Mouse (Mus musculus): ENCODE measurements at regions not wholly inside any gene's neighbourhood (a gene's known extent, or its start where the extent isn't known, plus 50 kb on each side); places are given as distances from the start of the nearest gene placed in this dataset.

DNA sequence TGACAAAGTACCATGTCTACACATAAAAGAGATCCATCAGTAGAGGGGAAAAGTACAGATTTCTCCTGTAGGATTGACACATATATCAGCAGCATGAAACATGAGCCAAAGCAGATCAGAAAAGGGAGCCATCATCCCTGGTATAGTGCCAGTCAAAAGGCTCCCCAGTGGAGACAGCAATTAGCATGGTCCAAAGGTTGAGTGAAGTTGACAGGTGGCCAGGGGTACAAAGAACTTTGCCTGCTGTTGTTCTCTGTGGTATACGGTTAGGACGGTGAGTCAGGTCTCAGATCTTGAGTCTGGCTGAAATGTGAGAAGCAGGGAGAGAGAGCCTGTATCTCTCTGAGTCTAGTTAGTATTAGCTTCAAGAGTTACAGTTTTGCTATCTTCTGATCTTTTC lies 324.7 kb upstream of the Lcorl start:
- Histone ChIP-seq H3K9ac (no peak overlapping the region), H3K4me1 (no peaks in the 10 kb centered on the region), H3K9me3 (no peaks in the 10 kb centered on the region), H3K27me3 (replicated peaks) (no peaks in the 10 kb centered on the region), H3K36me3 (no peaks in the 10 kb centered on the region), H3K4me2 (no peak overlapping the region), H3K4me3 (no peak overlapping the region), H3K27ac (replicated peaks) (no peak overlapping the region)
- WGBS = 80% methylated on average over 2 of the region's 2 CpGs
- no peak for ATAC-seq (ENCODE audit: extremely low read depth, insufficient number of reproducible peaks, low FRiP score, low TSS enrichment)

DNA sequence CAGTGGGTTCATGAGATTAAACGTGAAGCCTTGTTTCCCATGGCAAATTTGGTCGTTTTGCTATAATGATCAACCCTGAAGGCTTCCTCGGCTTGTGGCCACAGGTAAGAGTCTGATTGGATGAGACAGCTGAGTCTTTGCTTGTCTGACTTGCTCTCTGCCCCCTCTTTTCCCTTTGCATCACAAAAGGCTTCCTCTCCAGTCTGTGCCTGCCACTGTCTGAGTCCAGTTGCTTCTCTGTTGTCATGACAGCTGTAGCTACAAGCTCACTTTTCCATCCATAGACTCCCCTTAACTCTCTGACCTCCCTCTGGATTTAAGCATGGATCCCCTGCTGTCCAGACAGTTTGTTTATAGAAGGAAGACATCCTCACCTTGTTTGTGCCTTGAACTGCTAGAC lies 314.9 kb upstream of the Lcorl start:
- 43% methylated on average over 3 of the region's 3 CpGs for WGBS
- no peak overlapping the region for H3K4me2 ChIP-seq
- no peaks in the 10 kb centered on the region for H3K9me3 ChIP-seq
- H3K9ac ChIP-seq = no peak overlapping the region
- no peaks in the 10 kb centered on the region for H3K4me1 ChIP-seq
- H3K27ac ChIP-seq (replicated peaks) = no peak overlapping the region
- H3K36me3 ChIP-seq = no peaks in the 10 kb centered on the region
- ATAC-seq (ENCODE audit: extremely low read depth, insufficient number of reproducible peaks, low FRiP score, low TSS enrichment) = no peak
- no peaks in the 10 kb centered on the region for H3K27me3 ChIP-seq (replicated peaks)
- no peak overlapping the region for H3K4me3 ChIP-seq

DNA sequence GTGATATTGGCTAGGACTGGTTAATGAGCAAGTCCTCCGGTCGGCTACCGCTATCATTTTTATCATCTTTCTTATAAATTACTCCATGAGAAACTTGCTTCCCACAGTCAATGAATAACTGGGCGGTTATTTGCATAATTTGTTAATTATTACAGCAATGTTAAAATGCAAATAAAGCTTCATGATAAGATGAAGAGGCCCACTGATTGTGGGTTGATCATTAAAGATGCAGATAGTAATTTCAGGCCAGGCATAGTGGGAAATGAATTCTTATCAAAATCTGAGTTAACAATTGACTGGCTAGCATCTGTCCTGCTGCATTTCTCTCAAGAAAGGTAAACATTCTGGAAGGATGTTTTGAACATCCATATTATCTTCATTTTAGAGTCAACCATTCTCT lies 303.4 kb upstream of the Lcorl start:
- no peaks in the 10 kb centered on the region for H3K9me3 ChIP-seq
- H3K9ac ChIP-seq = no peak overlapping the region
- no peak overlapping the region for H3K4me2 ChIP-seq
- ATAC-seq (ENCODE audit: extremely low read depth, insufficient number of reproducible peaks, low FRiP score, low TSS enrichment) = no peak
- 81% methylated on average over 4 of the region's 4 CpGs for WGBS
- H3K36me3 ChIP-seq = no peaks in the 10 kb centered on the region
- no peaks in the 10 kb centered on the region for H3K27me3 ChIP-seq (replicated peaks)
- no peak overlapping the region for H3K4me3 ChIP-seq
- no peak overlapping the region for H3K27ac ChIP-seq (replicated peaks)
- no peaks in the 10 kb centered on the region for H3K4me1 ChIP-seq

DNA sequence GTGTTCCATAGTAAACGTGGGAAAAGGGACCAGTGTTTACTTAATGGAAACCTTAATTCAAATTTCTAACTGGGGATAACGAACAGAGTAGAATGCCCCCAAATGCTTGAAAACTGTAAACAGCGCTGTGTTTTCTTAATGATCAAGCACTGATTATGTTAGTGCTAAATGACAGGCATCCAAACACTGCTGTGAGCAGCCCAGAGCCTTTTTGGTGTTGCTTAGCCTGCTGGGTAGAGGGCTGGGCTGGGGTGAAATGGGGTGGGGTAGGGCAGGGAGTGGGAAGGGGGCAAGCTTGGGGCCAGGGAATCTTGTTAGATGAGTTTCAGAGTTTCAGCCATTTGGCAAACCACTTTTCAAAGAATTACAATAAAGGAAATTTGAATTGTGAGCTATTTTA lies 294.6 kb upstream of the Lcorl start:
- no peaks in the 10 kb centered on the region for H3K27me3 ChIP-seq (replicated peaks)
- ATAC-seq (ENCODE audit: extremely low read depth, insufficient number of reproducible peaks, low FRiP score, low TSS enrichment) = no peak
- no peak overlapping the region for H3K9ac ChIP-seq
- no peak overlapping the region for H3K4me3 ChIP-seq
- no peaks in the 10 kb centered on the region for H3K9me3 ChIP-seq
- no peak overlapping the region for H3K27ac ChIP-seq (replicated peaks)
- H3K4me2 ChIP-seq = no peak overlapping the region
- H3K36me3 ChIP-seq = no peaks in the 10 kb centered on the region
- no peaks in the 10 kb centered on the region for H3K4me1 ChIP-seq
- WGBS = 33% methylated on average over 3 of the region's 3 CpGs

DNA sequence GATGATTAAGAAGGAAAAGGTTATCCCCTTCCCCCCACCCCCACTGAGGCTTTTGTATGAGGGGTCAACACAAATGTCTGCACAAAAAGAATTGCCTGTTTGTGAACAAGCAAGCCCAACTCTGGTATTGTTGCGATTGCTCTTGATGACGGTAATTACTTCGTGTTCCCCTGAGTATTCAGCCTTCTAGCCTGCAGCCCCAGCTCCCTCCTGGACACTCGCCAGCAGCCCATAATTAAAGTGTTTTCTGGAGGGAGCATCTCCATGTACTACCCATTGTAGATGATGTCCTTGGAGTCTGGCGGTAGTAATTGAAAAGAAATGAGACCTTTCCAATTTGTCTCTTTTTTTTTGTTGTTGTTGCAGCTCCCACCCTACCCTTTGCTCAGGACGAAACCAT lies 293.4 kb upstream of the Lcorl start:
- no peaks in the 10 kb centered on the region for H3K9me3 ChIP-seq
- no peak for ATAC-seq (ENCODE audit: extremely low read depth, insufficient number of reproducible peaks, low FRiP score, low TSS enrichment)
- H3K4me2 ChIP-seq = no peak overlapping the region
- H3K4me1 ChIP-seq = no peaks in the 10 kb centered on the region
- H3K9ac ChIP-seq = no peak overlapping the region
- H3K36me3 ChIP-seq = no peaks in the 10 kb centered on the region
- H3K27me3 ChIP-seq (replicated peaks) = no peaks in the 10 kb centered on the region
- 66% methylated on average over 6 of the region's 6 CpGs for WGBS
- no peak overlapping the region for H3K27ac ChIP-seq (replicated peaks)
- no peak overlapping the region for H3K4me3 ChIP-seq

GRCm38 (mm10) chr5:46149851-46150615 lies 292.6 kb upstream of the Lcorl start:
- no peak for ATAC-seq (ENCODE audit: extremely low read depth, insufficient number of reproducible peaks, low FRiP score, low TSS enrichment)
- H3K27me3 ChIP-seq (replicated peaks) = no peaks in the 10 kb centered on the region
- no peaks in the 10 kb centered on the region for H3K4me1 ChIP-seq
- H3K9ac ChIP-seq = no peak overlapping the region
- H3K4me2 ChIP-seq = no peak overlapping the region
- WGBS = 62% methylated on average over 6 of the region's 6 CpGs
- H3K27ac ChIP-seq (replicated peaks) = no peak overlapping the region
- H3K9me3 ChIP-seq = no peaks in the 10 kb centered on the region
- no peaks in the 10 kb centered on the region for H3K36me3 ChIP-seq
- H3K4me3 ChIP-seq = no peak overlapping the region

GRCm38 (mm10) chr5:46139024-46139423 lies 281.6 kb upstream of the Lcorl start:
- no peaks in the 10 kb centered on the region for H3K36me3 ChIP-seq
- WGBS = 29% methylated on average over 2 of the region's 2 CpGs
- no peak for ATAC-seq (ENCODE audit: extremely low read depth, insufficient number of reproducible peaks, low FRiP score, low TSS enrichment)
- no peak overlapping the region for H3K4me3 ChIP-seq
- H3K4me1 ChIP-seq = peaks cover 8% of the 10 kb centered on the region
- no peaks in the 10 kb centered on the region for H3K9me3 ChIP-seq
- no peak overlapping the region for H3K27ac ChIP-seq (replicated peaks)
- H3K9ac ChIP-seq = no peak overlapping the region
- H3K4me2 ChIP-seq = no peak overlapping the region
- H3K27me3 ChIP-seq (replicated peaks) = no peaks in the 10 kb centered on the region

DNA sequence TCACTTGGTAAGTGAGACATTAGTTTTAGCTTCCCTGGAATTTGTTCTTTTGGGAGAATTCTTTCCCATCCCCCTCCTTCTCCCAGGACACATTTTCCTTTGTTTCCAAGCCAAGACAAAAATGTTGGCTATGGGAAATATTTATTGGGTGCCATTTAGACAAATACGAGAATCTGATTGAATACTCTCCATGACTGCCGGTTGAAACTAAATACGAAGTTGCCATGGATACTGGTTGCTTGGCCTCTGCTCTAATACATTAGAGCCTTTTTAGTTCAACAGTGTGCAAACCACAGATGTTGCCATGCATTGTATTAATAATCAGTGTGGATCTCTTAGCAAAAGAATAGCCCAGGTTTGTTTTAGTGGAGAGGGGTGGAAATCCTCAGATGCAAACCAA lies 280.3 kb upstream of the Lcorl start:
- Histone ChIP-seq H3K4me1 (peaks cover 8% of the 10 kb centered on the region), H3K9me3 (no peaks in the 10 kb centered on the region), H3K4me3 (no peak overlapping the region), H3K36me3 (no peaks in the 10 kb centered on the region), H3K27ac (replicated peaks) (no peak overlapping the region), H3K27me3 (replicated peaks) (no peaks in the 10 kb centered on the region), H3K9ac (no peak overlapping the region), H3K4me2 (no peak overlapping the region)
- 78% methylated on average over 3 of the region's 3 CpGs for WGBS
- ATAC-seq (ENCODE audit: extremely low read depth, insufficient number of reproducible peaks, low FRiP score, low TSS enrichment) = no peak

DNA sequence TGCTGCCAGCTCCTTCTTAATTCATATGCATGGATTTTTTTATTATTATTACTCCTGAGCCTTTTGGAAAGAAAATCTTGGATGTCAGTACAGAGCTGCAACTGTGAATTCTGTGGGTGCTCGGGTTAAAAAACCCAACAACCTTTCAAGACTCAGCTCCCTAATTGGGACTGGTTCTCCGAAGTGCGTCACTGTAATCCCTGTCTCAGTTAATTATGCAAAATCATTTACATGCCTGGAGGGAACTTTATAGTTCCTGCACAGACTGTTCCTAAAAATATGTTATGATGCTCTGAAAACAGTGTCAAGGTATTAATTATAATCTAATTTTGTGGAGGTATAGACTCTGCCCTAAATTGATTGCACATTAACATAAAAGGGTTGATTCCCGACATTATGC lies 250.6 kb upstream of the Lcorl start:
- no peaks in the 10 kb centered on the region for H3K9me3 ChIP-seq
- ATAC-seq (ENCODE audit: extremely low read depth, insufficient number of reproducible peaks, low FRiP score, low TSS enrichment) = no peak
- H3K4me1 ChIP-seq = no peaks in the 10 kb centered on the region
- H3K27me3 ChIP-seq (replicated peaks) = no peaks in the 10 kb centered on the region
- no peak overlapping the region for H3K4me3 ChIP-seq
- H3K4me2 ChIP-seq = no peak overlapping the region
- no peak overlapping the region for H3K27ac ChIP-seq (replicated peaks)
- WGBS = 79% methylated on average over 4 of the region's 4 CpGs
- no peak overlapping the region for H3K9ac ChIP-seq
- H3K36me3 ChIP-seq = no peaks in the 10 kb centered on the region

DNA sequence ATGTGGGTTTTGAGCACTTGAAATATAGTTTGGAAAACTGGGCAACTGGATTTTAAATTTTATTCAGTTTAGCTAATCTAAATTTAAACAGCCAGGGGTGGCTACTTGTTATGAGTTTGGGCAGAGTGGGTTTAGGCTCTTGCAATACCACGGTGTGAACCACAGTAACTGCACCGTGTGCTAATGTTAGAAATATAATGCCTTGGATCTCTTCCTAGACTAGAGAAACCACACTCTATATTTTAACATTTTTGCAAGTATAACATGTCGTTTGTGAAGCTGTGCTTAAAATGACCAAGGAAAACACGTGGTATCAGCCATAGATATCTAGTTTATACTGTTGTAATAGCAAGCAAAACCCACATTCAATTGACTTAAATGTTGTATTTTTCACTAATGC lies 245.9 kb upstream of the Lcorl start:
- Histone ChIP-seq H3K4me2 (no peak overlapping the region), H3K4me3 (no peak overlapping the region), H3K27ac (replicated peaks) (no peak overlapping the region), H3K9me3 (no peaks in the 10 kb centered on the region), H3K27me3 (replicated peaks) (no peaks in the 10 kb centered on the region), H3K9ac (no peak overlapping the region), H3K36me3 (no peaks in the 10 kb centered on the region), H3K4me1 (no peaks in the 10 kb centered on the region)
- no peak for ATAC-seq (ENCODE audit: extremely low read depth, insufficient number of reproducible peaks, low FRiP score, low TSS enrichment)
- 69% methylated on average over 4 of the region's 4 CpGs for WGBS

DNA sequence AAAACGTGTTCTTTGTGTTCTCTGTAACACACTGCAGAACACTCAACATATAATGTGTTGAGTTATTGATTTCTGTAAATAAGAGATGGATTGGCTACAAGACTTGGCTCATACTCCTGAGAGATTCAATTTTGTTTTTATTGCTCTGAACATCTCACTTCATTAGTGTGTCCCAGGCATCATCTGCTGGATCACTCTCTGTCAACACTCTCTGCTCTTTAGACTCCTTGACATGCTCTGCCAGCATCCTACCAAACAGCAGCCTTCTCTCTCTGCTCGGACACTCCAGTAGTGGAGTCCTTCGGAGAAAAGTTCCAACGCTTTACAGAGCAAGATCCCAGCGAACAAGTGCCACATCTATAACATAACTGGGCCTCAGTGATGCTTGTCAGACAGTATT lies 235.1 kb upstream of the Lcorl start:
- no peaks in the 10 kb centered on the region for H3K36me3 ChIP-seq
- 63% methylated on average over 5 of the region's 5 CpGs for WGBS
- H3K27me3 ChIP-seq (replicated peaks) = no peaks in the 10 kb centered on the region
- H3K9ac ChIP-seq = no peak overlapping the region
- no peak for ATAC-seq (ENCODE audit: extremely low read depth, insufficient number of reproducible peaks, low FRiP score, low TSS enrichment)
- H3K4me2 ChIP-seq = no peak overlapping the region
- H3K9me3 ChIP-seq = no peaks in the 10 kb centered on the region
- H3K4me1 ChIP-seq = no peaks in the 10 kb centered on the region
- no peak overlapping the region for H3K4me3 ChIP-seq
- H3K27ac ChIP-seq (replicated peaks) = no peak overlapping the region

- Histone ChIP-seq H3K9me3 (no peaks in the 10 kb centered on the region), H3K27me3 (replicated peaks) (no peaks in the 10 kb centered on the region), H3K4me2 (no peak overlapping the region), H3K27ac (replicated peaks) (no peak overlapping the region), H3K4me1 (no peaks in the 10 kb centered on the region), H3K9ac (no peak overlapping the region), H3K36me3 (no peaks in the 10 kb centered on the region), H3K4me3 (no peak overlapping the region)
- ATAC-seq (ENCODE audit: extremely low read depth, insufficient number of reproducible peaks, low FRiP score, low TSS enrichment) = no peak
- WGBS = 82% methylated on average over 1 of the region's 1 CpGs
These were observed 229.5 kb upstream of the Lcorl start for GRCm38 (mm10) chr5:46086885-46087284.

Data from heart, embryonic 13.5 days (tissue).